Mouse (Mus musculus) heart, adult 11 months (tissue): ENCODE results near the gene Gimap3.

ENCODE experiments used
- DNase-seq: peaks from one replicate; pipeline ENCODE4 v3.0.0; 2022

The Gimap3 gene

GRCm38 (mm10) chr6:48770696-48771095, at the start of gene Gimap3:
Gene Gimap3 (minus strand): TSS chr6:48770851.
- peak; percentile 72 for DNase-seq

DNA sequence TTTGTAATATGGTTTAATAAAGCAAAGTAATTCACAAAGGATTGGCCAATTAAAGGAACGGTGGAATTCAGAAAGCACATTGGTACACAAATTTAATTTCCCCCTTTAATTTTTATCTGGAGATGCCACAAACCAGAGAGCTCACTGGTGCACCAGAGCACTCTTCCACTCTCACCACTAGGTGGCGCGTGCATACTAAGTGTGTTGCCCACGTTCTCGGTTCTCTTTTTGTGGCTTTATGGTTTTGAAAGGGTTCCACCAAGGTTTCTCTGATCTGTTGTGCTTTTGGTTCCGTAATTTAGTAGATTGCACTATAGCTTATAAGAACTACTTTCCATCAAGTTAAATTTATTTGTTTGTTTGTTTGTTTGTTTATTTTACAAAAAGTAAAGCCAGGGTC, 47.2 kb upstream of the Gimap3 start:
- peak; percentile 94 for DNase-seq

GRCm38 (mm10) chr6:48815013-48815412, 44.4 kb upstream of the Gimap3 start:
- DNase-seq, result no peak

- DNase-seq, result no peak
These were observed 39.0 kb upstream of the Gimap3 start for GRCm38 (mm10) chr6:48809494-48810219.

- no peak for DNase-seq
These were observed 36.1 kb upstream of the Gimap3 start for GRCm38 (mm10) chr6:48806746-48807145.

GRCm38 (mm10) chr6:48804346-48804745, 33.7 kb upstream of the Gimap3 start:
- peak; percentile 71 for DNase-seq

GRCm38 (mm10) chr6:48803406-48804051, 32.9 kb upstream of the Gimap3 start:
- no peak for DNase-seq

DNA sequence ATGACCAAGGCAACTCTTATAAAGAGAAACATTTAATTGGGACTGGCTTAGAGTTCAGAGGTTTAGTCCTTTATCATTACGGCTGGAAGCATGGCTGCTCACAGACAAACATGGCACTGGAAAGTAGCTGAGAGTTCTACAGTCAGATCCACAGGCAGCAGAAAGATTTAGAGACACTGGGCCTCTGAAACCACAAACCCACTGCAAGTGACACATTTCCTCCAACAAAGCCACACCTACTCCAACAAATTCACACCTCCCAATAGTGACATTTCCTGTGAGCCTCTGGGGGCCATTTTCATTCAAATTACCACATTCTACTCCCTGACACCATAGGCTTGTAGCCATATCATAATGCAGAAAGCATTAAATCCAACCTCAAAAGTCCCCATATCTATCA, 31.2 kb upstream of the Gimap3 start:
- no peak for DNase-seq

DNA sequence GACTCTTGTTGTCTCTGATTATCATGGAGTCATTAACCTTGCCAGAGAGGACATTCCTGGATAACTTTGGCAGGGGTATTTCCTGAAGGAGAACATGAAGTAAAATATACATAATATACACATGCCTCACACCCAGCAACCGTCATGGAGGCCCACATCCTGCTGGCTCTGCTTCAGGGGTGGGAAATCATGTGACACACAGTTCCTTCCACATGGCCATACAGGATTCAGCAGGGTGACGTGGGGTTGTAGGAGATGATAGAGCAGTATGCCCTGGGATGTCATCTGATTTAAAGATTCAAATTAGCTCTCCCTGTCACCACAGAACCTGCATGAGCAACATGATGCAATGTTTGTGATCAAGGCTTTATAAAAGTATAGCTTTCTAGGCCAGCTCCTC, 17.2 kb upstream of the Gimap3 start:
- DNase-seq, result no peak

- DNase-seq, result peak; percentile 5
These were observed 14.9 kb upstream of the Gimap3 start for GRCm38 (mm10) chr6:48785601-48786000.

DNA sequence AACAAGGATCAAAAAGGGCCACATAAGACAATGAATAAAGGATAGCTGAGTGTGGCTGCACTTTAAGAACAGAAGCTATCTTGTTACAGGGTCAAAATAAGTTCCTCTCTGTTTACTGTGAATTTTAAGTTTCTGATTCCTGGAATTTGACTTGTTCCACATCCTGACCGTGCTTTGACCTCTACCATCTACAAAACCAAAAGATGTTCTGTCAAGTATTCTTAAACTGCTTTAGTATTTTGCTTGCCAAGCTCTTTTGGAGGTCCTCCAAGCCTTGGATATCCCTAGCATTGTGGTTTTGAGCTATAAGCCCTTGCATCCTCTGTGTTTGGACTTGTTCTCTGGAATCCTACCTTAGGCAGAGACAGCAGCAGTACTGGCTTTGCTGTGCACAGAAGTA, 14.5 kb upstream of the Gimap3 start:
- peak; percentile 89 for DNase-seq

DNA sequence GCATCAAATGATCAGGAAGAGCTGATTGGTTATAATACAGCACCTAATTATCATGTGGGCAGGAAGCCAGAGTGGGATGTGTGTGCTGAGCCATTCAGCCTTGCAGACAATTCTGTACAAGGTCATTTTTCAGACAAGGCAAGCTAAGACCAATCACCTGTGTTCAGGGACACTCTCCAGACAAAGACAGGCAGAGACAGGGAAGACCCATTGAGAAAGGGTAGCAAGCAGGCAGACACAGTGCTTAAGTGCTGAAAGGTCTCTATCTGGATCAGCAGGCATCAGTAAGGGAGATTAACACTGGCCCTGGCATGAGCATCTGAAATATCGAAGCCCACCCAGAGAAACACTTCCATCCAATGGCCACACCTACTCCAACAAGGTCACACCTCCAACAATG, 13.8 kb upstream of the Gimap3 start:
- peak; percentile 81 for DNase-seq

- DNase-seq, result peak; percentile 97
These were observed 1.4 kb upstream of the Gimap3 start for GRCm38 (mm10) chr6:48772030-48772429.

DNA sequence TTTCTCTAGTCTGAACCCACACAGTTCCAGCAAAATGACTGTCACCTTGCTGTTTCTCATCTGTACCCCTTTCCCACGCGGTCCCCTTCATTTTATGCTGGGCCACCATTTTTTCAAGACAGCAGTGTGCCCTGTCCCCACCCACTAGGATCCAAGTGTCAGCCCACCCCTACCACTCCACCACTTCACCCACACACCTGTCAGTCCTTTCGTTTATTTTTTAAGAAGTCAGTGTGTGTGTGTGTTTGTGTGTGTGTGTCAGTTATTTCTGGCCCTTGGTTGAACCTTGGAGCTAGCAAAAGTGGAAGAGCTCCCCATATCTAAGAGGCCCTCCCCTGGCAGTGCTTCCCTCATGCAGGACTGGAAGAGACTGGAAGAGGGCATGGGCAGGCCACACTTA, 1.7 kb downstream of the Gimap3 start:
- no peak for DNase-seq

DNA sequence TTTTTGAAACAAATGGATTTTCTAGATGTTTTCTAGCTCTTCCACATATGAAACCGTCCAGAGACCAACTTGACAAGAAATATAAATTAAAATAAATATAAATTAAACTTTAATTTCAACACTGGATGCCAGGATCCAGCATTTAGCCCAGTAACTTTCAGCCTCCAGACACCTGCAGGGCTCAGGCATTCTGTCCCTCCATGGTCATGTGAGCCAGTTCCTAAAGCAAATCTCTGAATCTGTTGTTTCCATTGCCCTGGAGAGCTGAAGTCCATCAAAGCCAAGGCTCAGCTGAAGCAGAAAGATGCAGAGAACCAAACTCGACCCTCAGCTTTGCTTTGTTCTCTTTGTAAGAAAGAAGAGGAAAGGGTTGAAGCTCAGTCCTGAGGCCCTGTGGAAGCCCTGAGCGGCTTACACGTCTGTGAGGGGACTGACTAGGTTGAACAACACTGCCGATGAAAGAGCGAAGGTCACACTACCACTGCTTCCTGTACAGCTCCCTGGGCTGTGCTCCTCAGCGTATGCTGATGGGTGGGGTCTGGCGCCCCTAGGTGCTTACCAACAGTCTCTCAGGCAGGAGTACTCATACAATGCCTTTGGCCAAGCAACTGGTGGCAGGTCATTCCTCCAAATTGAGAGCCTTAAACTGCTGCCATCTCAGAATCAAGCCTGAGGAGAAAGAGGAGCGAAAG, 2.3 kb downstream of the Gimap3 start:
- peak; percentile 92 for DNase-seq

DNA sequence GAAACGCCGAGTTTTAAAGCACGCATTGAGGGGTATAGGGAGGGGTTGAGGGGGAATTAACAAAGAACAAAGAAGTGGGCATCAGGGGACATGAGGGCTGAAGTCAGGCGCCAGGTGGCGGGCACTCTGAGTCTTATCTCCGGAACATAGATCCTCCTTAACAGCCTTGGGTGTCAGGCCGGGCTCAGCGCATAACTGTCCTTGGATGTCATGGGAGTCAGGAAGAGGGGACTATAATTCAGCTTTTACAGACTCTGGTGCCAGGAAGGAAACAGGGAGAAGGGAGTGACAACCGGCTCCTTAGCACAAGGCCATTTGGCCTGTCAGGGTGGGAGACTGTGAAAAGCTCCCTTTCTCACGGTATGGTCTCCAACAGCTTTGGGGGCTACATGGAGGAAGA, 6.2 kb downstream of the Gimap3 start:
- peak; percentile 83 for DNase-seq

DNA sequence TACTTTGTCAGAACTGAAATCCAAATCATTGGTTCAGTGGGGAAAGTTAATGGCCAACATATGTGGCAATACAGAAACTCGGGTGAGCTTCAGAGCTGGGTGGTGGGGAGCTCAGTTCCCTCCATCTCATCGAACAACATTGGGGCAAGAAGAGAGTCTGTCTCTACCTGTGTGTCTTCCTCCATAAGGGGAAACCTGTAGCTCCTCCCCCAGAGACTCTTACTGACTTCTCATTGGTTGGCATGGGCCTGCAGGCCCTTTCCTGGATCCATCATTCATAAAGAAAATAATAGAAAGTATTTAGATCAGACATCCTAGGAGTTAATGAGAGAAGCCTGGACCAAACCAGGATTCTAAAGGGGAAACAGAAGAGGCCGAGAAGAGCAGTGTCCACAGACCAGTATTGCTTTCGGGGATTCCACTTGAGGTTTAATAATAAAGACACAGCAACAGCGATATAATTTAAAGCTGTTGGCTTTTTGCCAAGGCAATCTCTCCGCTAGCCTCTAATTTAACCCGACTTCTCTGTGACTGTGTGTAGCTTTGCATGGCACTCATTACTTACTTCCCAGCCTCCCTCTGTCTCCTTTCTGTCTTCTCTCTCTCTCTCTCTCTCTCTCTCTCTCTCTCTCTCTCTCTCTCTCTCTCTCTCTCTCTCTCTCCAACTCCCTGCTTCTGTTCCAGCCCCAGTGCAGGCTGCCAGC, 6.9 kb downstream of the Gimap3 start:
- DNase-seq, result no peak

GRCm38 (mm10) chr6:48747091-48747966, 23.3 kb downstream of the Gimap3 start:
- peak; percentile 91 for DNase-seq

GRCm38 (mm10) chr6:48745959-48746889, 24.4 kb downstream of the Gimap3 start, which contains the start of gene Gimap5:
Gene Gimap5 (plus strand): TSS chr6:48746197.
- peak; percentile 98 for DNase-seq

DNA sequence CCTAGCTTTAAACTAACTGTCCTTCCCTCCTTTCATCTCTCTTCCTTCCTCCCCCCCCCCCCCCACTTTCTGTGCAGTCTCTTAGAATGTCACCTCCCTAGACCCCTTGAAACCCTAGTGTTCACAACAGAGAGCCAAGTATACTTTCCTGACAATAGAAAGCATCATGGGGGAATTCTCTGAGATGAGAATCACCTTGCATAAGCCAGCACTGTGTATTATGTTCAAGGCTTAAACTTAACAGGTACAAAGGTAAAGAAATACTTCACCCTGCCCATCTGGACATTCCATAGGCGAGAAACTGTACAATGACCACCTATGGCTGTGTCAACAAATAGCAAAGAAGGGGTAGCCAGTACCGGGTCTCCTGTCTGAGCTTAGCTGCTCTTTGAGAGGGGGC, 25.2 kb downstream of the Gimap3 start:
- DNase-seq, result no peak
